ENCODE assay signal across 15 mouse cellular contexts in genomic region chr9:115067071-115067470, GRCm38 (mm10).
DNase-seq lines count a peak whose midpoint lies in the region.
"Had no signal": no experiment of that assay in that cellular context is flagged by ENCODE, and none has a peak within 500 bp of the region (broad histone marks: within the 10 kb centered on the region; RNA-seq: fewer than 3 reads in every experiment).

No protein-coding gene starts in this region.

- intact Hi-C loops in left cerebral cortex, postnatal 36 days (cut with DNase I): loop anchor here (2.0 kb wide), 1 partner anchor 88 kb away; the partner anchor contains the start of gene Osbpl10

- DNase-seq in layer of hippocampus, adult 9-11 months: peak; percentile 38
- DNase-seq in layer of hippocampus, adult 11-12 months (ENCODE audit: low spot score): no peak
- peak; percentile 65 to 71 for DNase-seq in right cerebral cortex, adult 2 months (ENCODE audit: low spot score in 2 of 2)
- DNase-seq in right cerebral cortex, postnatal 10 days (ENCODE audit: low spot score in 2 of 2): no peak
- DNase-seq in left cerebral cortex, postnatal 36 days (ENCODE audit: low spot score in 2 of 2): peak; percentile 55 to 57
- no peak for DNase-seq in heart, adult 11 months
- no peak for DNase-seq in cerebellum, postnatal 14 days
- DNase-seq: adrenal gland, postnatal 14 days; cerebellum, adult 11-12 months; cerebellum, postnatal 36 days; heart, adult 18-20 months; kidney, adult 8-10 months; kidney, postnatal 14 days; lung, adult 2 months; thymus, adult 18-20 months had no signal

Comparison
In these comparisons a context has a peak if more than half of its experiments do, and no peak if none do; other contexts are left out.
1. DNase-seq: peak in layer of hippocampus, adult 9-11 months (single experiment), right cerebral cortex, adult 2 months (2 of 2) and left cerebral cortex, postnatal 36 days (2 of 2); none in layer of hippocampus, adult 11-12 months (single experiment), right cerebral cortex, postnatal 10 days (0 of 2), heart, adult 11 months (single experiment) and cerebellum, postnatal 14 days (0 of 2).